Mouse (Mus musculus) kidney, adult 11 months (tissue): ENCODE results near the gene Pabpc1l.
"Not testable (repeated sequence)": the region's sequence is repeated elsewhere in the genome, so short reads cannot be mapped to it uniquely, and the experiment has no call there.

Experiments used
- DNase-seq: peaks from one replicate; pipeline ENCODE4 v3.0.0; 2022

Gene Pabpc1l

DNA sequence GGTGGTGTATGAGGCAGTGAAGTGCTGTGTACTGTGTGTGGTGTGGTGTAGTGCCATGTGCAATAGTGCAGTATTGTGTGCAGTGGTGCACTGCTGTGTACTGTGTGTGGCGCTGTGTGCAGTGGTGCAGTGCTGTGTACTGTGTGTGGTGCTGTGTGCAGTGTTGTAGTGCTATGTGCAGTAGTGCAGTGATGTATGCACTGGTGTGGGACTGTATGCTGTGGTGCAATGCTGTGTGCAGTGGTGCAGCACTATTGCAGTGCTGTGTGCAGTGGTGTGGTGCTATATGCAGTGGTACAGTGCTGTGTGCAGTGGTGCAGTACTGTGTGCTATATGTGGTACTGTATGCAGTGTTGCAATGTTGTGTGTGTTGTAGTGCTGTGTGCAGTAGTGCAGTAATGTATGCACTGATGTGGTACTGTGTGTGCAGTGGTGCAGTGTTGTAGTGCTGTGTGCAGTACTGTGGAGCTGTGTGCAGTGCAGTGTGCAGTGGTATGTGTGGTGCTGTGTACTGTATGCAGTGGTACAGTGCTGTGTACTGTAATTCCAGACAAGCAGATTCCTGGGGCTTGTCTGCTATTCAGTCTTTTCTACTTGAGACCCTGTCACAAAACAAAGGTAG, 13.3 kb downstream of the Pabpc1l start:
- DNase-seq, result no peak

DNA sequence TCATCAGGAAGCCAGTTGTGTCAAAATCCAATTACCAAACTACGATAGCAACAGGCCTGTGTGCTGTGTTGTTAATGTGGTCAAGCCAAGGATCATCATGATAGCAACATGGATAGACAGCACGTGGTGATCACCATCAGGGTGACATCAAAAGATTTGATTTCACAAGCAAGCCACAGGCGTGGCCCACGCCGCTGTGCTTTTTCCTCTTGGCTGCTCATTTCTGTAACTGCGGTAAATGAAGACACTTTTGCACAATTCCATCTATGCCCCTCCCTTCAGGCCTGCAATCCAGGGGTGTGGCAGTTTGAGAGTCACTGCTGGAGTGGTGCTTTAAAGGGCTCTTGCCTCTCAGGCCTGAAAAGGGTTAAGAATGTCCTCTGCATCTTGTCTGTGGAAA, 15.7 kb downstream of the Pabpc1l start:
- no peak for DNase-seq

DNA sequence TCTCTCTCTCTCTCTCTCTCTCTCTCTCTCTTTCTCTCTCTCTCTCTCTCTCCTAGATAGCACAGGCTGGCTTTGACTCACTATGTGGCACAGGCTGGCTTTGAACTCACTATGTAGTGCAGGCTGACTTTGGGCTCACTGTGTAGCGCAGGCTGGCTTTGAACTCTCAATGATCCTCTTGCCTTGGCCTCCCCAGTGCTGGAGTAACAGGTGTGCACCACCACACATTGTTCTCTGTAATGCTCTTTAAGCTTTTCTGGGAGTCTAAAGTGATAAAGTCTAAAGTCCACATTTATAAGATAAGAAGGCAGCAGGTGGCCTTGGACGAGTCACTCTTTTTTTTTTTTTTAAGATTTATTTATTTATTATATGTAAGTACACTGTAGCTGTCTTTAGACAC, 16.3 kb downstream of the Pabpc1l start:
- no peak for DNase-seq

DNA sequence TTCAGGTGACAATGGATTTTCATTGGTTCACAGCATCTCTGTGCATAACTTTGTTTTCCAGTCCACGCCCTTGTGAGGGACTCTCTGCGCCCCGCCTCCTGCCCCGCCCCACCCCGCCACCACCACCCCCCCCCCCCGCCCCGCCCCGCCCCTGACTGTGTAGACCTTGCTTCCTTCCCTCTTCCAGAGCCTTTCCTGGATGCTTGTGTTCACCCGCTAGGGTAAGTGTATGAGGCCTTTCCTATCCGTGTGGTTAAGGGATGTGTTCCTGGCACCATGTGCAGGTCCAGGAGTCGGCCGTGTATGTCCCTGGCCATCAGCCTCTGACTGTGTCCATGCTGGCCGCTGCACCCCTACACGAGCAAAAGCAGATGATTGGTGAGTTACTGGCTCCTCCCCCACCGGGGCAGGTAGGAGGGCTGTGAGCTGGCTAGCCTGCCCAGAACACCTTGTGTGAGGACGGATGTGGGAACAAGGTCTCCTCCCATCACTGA, 22.0 kb downstream of the Pabpc1l start:
- peak; percentile 59 for DNase-seq

DNA sequence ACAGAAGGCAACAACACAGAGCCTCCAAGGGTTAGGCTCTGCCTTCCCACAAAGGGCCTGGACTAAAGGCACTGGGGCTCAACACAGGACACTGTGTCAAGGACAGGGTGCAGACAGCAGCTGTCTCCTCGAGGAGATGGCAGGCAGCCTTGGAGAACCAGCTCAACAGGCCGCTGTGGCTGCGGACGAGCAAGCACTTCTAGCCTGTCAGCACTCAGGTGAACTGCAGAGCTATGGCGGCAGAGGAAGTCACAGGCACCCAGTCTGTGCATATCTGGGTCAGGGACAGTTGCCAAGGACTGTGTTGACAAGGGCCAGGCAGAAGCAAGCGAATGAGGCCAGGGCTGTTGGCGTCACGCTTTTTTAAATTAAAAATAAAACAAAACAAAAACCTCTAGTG, 28.5 kb downstream of the Pabpc1l start:
- no peak for DNase-seq

DNA sequence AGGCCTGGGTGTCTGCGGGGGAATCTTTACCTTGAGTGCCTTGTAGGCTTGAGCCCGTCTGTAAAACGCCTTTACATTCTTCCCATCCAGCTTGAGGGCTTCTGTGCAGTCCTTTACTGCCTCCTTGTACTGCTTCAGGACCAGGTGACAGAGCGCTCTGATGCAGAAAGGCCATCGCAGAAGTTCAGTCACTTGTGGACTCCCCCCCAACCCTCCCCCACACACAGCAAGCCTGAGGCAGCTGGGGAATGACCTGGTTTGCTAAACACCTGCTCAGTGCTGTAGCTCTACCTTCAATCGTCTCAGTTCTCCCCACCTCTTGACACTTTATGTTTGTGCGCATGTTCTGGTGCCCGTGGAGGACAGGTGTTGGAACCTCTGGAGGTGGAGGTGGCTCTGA, 29.4 kb downstream of the Pabpc1l start:
- no peak for DNase-seq

DNA sequence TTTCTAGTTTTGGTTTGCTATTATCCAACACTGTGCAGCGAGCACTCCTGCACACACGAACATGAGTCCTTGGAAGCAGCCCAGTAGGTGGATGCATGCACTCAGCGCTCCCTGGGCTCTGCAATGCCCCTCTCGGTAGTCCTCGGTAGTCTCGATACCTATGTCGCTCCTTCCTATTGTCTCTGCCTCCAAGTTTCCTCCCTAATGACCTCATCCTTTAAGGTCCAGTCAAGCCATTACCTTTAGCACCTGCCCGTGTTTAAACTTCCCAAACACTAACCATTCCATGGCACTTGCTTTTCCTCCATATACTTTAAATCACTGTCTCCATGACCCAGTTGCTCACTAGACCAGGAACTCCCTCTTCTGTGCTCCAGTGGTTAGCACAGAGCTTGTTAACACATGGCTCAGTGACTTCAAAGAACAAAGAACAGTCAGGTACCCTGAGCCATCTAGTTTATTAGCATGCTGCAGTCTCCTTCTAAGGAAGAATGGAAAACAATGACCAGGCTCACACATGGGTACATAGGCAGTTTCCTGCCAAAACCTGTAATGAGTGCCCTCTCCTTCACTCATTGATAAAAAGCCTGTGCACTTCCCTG, 34.5 kb downstream of the Pabpc1l start:
- peak; percentile 26 for DNase-seq

DNA sequence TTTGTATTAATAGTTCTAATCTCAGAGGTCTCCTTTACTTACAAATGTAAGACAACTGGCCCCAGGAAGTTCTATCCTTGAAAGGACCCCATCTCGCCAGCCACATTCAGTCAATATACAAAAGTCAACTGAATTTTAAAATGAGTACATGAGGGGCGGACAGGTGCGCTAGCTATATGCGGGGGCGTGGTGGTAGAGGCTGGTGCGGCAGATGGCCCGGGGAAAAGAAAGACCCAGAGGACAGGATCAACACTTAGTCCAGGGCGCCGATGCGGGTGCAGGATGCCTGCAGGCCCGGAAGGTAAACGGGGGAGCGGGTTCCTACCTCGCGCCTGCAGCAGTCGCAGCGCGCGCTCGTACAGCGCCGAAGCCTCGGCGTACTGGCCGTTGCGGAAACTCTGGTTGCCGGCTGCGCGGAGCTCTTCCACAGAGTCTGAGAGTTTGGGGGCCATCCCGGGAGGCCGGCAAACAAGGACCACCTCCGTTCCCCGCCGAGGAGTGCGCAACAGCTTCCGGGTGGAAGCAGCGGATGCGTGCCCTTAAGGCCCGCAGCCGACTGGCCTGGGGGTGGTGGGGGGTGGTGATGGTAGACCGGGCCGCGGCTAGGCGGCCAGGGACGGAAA, 45.0 kb downstream of the Pabpc1l start, which contains the start of gene Stk4:
TSS of gene Stk4 (plus strand) at position 181 of the 623 bp plus-strand sequence.
- DNase-seq, result no peak

DNA sequence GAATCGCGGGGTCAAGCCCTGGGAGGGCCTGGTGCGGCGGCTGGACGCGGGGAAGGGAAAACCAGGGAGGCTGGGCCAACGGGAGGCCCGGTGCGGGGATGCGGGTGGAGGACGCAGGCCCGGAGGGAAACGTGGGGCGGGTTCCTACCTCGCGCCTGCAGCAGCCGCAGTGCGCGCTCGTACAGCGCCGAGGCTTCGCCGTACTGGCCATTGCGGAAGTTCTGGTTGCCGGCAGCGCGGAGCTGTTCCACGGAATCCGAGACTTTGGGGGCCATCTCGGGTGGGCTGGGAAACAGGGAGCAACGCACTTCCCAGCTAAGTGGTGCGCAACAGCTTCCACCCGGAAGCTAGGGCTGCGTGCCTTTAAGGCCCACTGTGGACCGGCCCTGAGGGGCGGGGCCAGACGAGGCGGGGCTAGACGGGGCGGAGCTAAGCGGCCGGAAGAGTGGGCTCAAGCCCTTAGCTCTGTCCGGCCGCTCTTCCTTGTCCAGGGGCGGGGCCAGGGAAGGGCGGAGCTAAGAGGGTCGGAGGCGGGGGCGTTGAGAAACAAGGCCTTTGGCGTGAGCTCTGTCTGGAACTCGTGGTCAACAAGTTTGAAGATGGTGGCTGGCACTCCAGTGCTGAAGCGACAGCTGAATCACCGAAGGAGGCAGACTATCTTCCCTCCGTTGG, 45.7 kb downstream of the Pabpc1l start, which contains the start of gene Tomm34:
TSS of gene Tomm34 (minus strand) at position 405 of the 672 bp plus-strand sequence.
- peak; percentile 93 for DNase-seq

DNA sequence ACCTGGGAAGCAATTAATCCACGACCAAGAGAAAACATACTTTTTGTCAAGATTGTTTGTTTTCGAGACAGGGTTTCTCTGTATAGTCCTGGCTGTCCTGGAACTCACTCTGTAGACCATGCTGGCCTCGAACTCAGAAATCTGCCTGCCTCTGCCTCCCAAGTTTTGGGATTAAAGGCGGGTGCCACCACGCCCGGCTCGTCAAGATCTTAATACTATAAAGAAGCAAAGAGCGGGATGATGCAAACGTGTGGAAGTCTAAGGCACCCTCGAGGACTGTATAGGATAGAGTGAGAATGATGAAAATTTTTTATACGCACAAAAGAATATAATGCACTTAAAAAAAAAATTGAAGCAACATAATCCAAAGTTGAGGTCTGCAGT, 46.2 kb downstream of the Pabpc1l start:
- DNase-seq, result not testable (repeated sequence)

DNA sequence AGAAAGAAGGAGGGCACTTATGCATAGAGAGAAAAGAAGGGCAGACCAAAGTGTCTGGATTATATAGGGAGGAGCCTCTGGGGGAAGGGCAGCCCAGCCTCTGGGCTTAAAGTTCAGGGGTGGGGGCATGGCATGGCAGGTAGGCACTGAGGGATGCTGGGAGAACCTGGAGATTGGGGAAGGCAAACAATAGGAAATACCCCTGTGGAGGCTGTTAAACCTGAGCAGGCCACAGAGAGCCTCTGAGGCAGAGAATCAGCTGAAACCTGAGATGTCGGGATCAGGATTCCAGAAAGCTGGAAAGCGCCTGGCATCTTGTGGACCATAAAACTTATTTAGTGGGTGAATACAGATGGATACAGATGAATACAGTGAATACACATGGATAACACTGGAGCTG, 46.9 kb downstream of the Pabpc1l start:
- no peak for DNase-seq

DNA sequence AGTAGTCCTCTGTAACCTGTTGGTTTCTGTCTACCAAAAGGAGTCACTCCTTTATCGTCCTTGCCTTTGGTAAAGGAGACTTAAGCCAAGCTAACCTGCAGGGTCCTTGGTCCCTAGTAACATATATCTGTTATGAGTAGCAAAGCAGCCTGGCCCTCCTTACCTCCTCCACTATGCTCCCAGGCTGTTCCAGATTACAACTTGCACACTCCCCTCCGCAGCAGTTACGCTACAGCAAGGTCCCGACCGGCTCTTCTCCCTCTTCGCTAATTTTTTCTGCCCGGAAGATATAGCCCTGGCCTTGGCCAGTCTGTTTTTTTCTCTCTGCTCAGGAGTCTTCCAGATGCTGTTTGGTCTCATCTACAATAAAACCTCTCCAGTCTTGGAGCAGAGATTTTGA, 47.9 kb downstream of the Pabpc1l start:
- no peak for DNase-seq

DNA sequence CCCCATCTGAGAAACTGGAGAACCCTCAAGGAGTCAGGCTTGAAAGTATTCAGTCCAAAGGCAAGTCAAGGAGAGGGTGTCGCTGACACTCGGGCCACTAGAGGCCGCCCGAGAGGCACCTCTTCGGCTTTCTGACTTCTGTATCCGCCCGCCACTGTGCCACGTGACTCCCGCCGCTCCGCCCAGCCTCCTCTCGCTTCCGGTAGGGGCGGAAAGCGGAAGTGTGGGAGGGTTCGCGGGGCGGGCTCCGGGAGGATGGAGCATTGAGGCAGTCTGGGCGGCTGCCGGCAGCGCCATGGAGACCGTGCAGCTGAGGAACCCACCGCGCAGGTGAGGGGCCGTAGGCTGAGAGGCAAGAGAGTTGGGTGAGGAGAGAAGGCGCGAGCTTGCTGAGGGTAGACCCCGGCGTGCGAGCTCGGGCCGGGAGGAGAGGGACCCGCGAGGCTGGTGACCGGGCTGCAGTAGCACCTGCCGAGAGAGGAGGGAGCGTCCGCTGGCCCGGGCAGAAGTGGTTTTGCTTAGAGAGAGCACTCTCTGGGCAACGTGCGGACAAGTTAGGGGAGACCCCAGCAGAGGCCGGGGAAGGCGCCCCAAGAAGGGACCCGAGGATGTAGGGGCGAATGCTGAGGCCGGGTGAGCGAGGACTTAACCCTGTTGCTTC, 48.8 kb downstream of the Pabpc1l start:
- peak; percentile 98 for DNase-seq

DNA sequence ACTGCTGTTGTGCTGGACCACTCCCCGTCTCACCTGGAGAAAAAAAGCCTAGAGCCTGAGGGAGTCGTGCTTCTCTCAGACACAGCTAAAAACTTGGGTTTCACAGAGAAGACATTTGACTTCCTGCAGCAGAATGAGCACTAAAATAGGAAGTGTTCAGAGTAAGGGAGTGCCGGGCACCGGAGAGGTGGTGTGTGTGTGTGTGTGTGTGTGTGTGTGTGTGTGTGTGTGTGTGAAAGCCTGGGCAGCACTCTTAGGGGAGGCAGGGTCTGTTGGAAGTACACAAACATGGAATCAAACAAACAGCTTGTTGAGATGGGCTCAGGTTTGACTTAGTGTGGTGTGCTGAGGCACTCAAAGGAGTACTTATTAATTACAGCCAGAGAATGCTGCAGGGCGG, 49.8 kb downstream of the Pabpc1l start:
- DNase-seq, result no peak

DNA sequence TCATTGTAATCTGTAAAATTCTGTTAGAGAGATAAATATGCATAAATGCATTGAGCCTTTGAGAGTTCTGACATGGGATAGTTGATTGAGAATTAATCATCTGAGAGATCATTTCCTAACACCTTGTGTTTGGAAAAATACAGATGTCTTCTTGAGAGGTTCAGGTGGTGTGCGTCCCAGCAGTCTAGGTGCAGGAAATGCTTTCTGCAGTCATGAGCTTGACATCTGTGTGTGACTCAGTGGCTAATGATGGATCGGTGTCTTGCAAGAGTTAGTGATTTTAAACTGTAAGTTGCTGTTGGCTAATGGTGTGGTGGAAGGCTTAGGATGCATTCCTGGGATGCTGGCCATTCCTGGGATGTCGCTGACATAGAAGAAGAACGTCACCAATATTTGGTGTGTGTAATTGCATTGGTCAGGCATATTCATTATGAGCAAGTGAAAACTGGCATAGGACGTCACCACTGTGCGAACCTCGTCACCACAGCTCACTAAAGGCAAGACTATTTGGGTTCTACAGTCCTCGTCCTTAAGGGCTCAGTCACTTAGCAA, 51.7 kb downstream of the Pabpc1l start:
- DNase-seq, result no peak

DNA sequence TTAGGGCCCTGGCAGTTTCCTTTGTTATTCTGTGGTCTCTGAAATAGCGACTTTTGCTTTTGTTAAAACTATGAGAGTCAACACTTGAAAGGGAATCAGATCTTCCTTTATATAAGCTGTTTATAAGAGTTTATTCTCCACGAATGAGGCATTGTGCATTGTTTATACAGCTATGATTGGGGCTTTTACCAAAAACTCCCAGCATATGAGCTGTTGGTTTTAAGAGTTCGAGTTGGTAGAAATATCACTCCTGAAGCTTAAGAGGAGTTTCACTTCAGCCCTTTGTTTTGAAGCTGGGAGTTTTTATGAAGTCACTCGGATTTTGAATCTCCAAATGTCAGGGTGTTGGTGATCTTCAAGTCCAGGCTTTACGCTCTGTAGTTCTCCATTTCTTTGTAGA, 52.6 kb downstream of the Pabpc1l start:
- no peak for DNase-seq

DNA sequence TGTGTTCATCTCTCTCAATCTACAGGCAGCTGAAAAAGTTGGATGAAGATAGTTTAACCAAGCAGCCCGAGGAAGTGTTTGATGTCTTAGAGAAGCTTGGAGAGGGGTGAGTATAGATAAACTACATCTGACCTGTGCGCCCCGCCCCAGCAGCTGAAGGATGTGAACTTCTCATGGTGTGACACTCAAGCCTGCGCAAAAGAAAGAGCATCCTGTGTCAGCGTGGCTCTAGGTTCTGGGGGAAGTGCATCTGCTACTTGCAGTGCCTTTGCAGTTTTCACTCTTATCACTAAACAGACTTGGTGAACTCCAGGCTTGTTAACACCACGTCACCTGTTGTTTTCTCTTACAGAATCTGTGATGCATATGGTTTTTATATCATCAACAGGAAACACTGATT, 54.2 kb downstream of the Pabpc1l start:
- no peak for DNase-seq

DNA sequence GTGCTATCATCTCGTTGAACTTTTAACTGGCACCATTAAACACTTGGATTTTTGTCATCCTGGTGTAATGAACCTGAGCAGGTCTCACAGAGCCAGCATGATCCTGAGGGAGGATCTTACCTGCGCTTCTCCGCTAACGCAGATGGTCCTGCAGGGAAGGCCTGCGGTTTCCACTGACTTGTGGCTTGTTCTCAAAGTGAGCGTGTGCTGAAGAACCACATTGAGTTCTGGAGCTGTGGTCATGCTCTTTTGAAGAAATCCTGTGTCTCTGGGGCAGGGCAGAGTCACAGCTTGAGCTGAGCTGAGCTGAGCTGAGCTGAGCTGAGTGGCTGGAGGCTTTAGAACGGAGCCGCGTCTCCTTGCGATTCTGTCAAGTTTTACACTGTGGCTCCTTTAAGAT, 56.3 kb downstream of the Pabpc1l start:
- DNase-seq, result no peak

DNA sequence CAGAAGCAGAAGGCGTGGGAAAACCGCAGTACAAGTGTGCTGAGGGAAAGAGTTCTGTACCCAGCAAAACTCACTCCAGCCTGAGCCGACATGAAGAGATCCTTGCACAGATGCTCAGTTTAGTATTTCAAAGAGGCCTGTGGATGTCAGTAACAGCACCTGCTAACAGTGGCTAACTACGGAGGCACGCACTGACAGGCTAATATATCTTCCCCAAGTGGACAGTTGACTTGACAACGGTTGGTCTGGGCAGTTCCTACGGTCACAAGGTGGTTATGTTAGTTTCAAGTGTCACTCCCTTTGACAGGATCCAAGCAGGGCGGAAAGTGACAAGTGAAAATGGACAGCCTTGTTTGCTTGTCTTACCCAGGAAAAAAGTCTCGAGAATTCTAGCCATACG, 56.9 kb downstream of the Pabpc1l start:
- no peak for DNase-seq

DNA sequence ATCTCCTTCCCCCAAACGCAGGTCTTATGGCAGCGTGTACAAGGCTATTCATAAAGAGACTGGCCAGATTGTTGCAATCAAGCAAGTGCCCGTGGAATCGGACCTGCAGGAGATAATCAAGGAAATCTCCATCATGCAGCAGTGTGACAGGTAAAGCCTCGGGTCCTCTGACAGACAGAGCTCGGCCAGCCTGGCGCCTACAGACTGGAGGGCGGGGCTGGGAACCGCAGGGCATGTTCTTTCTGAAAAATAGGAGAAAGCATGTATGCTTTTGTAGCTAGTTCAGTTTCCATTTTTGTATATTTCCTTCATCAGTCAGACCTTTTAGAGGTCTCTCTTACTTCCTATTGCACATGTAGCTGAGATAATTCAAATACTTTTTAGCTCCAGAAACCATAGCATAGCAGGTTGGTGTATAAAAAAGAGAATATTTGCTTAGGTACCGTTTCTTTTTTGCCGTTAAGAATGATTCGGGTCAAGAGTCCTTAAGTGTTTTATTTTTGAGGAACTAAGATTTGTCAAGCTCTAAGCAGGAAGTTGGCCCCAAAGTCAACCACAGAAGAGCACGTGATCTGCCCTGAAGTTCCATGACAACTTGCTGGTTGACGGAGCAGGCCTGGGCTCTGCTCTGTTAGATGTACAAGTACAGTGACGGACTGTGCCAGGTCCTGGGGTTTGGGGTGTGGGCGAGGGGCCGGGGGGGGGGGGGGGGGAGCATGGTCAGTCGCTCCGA, 58.5 kb downstream of the Pabpc1l start:
- no peak for DNase-seq

DNA sequence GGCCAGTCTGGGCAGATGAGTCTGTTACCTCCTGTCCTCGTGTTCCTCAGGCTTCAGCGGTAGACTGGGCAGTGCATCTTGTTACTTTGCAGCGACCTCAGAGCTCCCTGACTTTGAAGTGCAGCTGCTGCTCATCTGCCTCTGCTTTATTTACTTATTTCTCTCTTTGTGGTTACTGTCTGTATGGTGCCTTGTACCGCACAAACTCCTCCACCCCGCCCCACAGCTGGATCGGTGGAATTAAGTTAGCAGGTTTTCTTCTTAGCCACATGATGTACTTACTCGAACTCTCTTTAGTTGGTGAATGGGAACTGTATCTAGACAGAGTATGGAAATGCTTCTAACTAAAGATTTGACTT, 59.1 kb downstream of the Pabpc1l start:
- DNase-seq, result no peak

DNA sequence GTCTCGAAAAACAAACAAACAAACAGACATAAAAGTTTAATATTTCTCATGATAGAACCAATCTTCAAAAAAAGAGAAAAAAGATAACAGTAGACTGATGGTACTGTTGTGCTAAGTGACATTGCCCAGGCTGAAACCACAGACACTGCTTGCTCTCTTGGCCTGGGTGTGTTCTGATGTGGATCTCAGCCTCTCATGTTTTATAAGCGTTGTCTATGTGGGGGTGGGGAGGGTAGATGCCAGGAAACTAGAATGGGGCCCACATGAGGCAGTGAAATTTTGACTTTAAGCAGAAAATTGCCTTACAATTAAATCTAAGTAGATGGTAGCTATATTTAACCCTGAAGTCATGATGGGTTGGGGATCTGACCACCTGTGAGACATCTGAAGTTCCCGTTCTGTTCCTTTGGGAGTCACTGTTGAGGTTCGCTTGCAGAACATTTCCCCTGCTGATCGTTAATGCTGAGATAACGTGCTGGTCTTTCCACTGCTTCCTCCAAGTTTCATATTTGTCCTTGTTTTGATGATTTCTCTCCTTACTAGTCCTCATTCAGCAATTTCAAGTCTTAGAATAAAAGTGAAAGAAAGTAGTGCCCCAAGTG, 62.3 kb downstream of the Pabpc1l start:
- no peak for DNase-seq
